Mouse (Mus musculus): ENCODE data around the gene Nop58.
"Not testable (repeated sequence)": the region's sequence is repeated elsewhere in the genome, so short reads cannot be mapped to it uniquely, and the experiment has no call there.

Nop58 gene

GRCm38 (mm10) chr1:59725661-59726060, 40.9 kb downstream of the Nop58 start:
- DNase-seq, result no peak

GRCm38 (mm10) chr1:59730106-59730505, 45.3 kb downstream of the Nop58 start:
- DNase-seq, result no peak

GRCm38 (mm10) chr1:59730737-59731136, 46.0 kb downstream of the Nop58 start:
- DNase-seq, result no peak

- no peak for DNase-seq
Measured at GRCm38 (mm10) chr1:59734076-59734475, 49.3 kb downstream of the Nop58 start.

GRCm38 (mm10) chr1:59738768-59739414, 54.1 kb downstream of the Nop58 start:
- no peak for DNase-seq

- DNase-seq, result no peak
Measured at GRCm38 (mm10) chr1:59739577-59740354, 55.0 kb downstream of the Nop58 start.

- DNase-seq, result no peak
Measured at GRCm38 (mm10) chr1:59749047-59749446, 64.3 kb downstream of the Nop58 start.

- DNase-seq, result not testable (repeated sequence)
Measured at GRCm38 (mm10) chr1:59749724-59750123, 65.0 kb downstream of the Nop58 start.

- DNase-seq, result no peak
Measured at GRCm38 (mm10) chr1:59755298-59755697, 70.5 kb downstream of the Nop58 start.

GRCm38 (mm10) chr1:59758325-59758724, 73.6 kb downstream of the Nop58 start:
- no peak for DNase-seq

GRCm38 (mm10) chr1:59762208-59762607, 77.4 kb downstream of the Nop58 start:
- DNase-seq, result no peak

- DNase-seq, result no peak
Measured at GRCm38 (mm10) chr1:59762651-59763163, 77.9 kb downstream of the Nop58 start.

GRCm38 (mm10) chr1:59763164-59763768, 78.5 kb downstream of the Nop58 start, which contains the start of gene Bmpr2:
Gene Bmpr2 (plus strand): TSS chr1:59763400.
- peak; percentile 73 for DNase-seq

GRCm38 (mm10) chr1:59763781-59764251, 79.0 kb downstream of the Nop58 start:
- DNase-seq, result peak; percentile 48

GRCm38 (mm10) chr1:59764407-59764971, 79.7 kb downstream of the Nop58 start:
- peak; percentile 39 for DNase-seq

- DNase-seq, result no peak
Measured at GRCm38 (mm10) chr1:59765279-59765678, 80.5 kb downstream of the Nop58 start.

- no peak for DNase-seq
Measured at GRCm38 (mm10) chr1:59766626-59767025, 81.9 kb downstream of the Nop58 start.

All from cerebellum, adult 8-10 months (tissue).